Mouse (Mus musculus): Measurements from ENCODE around the gene Pqlc3. TPM values are rescaled to one million over a fixed set of nuclear protein-coding genes. Genes with fewer than 3 reads are reported as not detected.

The Pqlc3 gene
- polyA plus RNA-seq, 1 experiment = 23.4 TPM

DNA sequence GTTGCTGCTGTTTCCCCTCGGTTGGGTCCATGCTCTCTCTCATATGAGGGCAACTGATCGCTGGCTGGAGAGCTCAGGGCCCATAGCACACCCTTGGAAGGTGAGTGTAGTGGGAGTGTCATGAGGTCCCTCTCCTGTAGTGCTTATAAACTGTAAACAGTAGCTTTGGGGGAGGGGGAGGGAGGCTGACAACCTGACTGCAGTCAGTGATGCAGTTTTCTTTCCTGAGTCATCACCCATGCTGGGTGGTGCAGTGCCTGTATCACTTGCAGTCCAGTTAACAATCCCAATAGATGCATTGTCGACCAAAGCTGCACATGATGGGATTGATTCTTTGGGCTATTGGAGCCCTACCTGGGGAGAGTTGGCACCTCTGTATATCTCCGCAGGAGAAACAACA, 1.0 kb upstream of the Pqlc3 start:
- no peak for DNase-seq (ENCODE audit: low spot score)

DNA sequence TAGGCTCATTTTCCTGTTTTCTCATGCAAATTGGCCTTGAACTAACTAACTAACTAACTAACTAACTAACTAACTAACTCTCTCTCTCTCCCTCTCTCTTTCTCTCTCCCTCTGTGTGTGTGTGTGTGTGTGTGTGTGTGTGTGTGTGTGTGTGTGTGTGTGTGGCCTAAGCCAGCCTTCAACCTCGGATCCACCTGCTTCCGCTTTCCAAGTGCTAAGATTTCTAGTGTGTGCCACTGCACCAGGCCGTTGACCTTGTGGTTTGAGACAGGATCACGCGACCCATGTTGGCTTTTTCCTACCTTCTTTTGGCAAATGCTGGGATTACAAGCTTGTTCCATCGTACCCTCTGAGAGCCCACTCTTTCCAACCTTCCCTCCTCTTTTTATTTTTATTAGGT, 420 bp upstream of the Pqlc3 start:
- DNase-seq (ENCODE audit: low spot score) = no peak

DNA sequence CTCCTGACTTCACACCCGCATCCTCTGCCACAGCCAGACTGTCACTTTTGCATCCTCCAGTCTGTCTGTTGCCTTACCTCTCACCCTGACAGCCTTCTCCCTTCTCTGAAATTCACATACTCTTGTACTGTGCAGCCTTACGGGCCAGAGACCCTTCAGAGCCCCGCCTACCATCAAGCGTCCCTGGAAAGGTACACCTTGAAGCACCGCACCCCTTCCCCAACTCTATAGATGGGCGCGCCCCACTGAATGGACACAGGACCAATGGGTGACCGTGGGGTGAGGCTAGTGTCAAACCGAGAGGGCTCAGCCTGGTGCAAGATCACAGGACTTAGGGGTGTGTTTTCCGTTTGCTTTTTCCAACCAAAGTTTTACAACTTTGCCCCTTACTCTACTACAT, 1.1 kb downstream of the Pqlc3 start:
- DNase-seq (ENCODE audit: low spot score) = no peak

DNA sequence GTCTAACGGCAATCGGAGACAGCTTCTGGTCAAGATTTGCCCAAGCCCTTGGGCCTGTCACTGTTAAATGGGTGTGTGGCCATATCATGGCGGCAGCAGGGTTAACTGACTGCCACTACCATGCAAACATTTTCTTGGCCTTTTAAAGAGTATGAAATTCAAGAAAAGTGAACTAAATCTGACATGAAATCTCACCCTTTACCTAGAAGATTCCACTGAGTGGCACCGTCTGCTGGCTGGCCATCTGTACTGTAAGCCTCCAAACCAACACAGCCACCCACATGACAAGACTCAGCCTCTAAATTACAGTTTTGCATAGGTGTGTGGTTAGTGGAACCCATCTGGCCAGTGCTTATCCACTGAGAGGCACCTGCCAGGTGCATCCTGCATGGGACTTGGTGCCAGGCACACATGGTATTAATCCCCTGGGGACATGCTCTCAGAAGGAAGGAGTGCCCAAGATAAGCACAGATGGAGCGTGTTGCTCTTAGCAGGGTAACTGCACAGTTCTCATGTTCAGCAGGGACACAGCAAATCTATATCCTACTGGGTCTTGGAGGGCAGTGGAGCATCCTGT, 3.2 kb downstream of the Pqlc3 start:
- DNase-seq (ENCODE audit: low spot score) = no peak

DNA sequence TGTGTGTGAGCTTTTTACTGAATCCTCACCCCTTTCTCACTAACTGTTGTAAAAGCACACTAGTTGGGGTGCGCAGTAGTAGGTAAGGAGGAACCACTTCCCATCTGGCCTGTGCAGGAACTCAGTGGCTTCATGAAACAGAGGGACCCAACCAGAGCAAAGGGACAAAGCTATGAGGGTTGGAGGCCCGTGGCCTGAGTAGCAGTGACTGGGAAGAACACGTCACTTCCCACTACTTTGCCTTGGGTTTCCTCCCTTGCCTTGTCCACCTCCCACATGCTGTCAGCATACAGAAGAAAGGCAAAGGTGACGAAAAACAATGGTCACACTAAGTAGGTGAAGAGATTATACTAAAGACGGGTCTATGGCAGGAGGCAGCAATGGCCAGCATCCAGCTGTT, 3.9 kb downstream of the Pqlc3 start:
- DNase-seq (ENCODE audit: low spot score) = no peak

DNA sequence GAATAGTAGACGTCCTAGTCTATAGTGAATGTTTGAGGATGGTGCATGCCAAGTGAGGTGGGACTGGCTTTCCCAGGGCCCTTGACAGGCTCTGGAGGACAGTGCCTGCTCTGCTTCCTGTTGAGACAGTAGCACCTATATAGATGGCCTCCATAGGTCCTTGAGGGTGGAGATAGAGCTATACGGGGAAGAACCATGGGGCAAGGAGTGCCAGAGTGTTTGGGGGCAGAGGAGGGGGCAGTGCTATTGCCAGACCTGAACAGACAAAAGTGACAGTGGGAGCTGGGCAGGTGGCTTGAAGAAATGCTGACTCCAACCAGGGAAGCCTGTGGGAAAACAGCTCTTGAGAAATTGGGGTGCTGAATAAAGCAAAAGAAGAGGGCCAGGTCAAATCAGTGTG, 5.9 kb downstream of the Pqlc3 start:
- DNase-seq (ENCODE audit: low spot score) = no peak

DNA sequence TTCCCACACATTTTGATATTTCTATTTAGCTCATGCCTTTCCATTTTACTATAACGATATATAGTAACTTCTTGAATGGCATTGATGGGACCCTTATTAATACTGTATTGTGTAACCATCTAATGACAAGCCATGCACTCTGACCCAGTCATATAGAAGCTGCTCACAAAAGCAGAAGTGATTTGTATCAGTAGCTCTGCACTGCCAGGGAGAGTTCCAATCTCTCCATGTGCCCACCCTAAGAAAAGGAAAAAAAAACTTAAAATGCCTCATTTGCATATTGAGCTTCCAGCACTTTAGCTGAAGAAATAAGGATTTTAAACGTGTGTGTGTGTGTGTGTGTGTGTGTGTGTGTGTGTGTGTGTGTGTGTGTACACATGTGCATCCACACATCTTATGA, 7.9 kb downstream of the Pqlc3 start:
- DNase-seq (ENCODE audit: low spot score) = no peak

DNA sequence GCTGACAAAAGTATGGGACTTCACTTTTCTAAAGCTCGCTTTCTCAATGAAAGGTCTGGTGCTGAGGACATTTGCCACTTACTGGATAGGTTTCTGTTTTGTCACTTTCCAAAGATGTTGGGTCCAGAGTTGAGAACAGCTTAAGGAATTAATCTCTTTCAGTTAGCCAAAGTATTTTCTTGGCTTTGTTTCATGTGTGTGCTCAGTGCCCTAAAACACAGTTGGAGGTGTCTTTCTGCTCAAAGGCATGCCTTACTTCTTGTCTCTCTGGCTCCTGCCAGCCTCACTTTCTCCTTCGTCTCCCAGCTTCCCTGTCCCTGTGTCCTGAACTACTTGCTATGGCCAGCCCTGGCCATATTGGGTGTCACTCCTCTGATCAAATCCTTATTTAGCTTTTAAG, 8.8 kb downstream of the Pqlc3 start:
- DNase-seq (ENCODE audit: low spot score) = no peak

DNA sequence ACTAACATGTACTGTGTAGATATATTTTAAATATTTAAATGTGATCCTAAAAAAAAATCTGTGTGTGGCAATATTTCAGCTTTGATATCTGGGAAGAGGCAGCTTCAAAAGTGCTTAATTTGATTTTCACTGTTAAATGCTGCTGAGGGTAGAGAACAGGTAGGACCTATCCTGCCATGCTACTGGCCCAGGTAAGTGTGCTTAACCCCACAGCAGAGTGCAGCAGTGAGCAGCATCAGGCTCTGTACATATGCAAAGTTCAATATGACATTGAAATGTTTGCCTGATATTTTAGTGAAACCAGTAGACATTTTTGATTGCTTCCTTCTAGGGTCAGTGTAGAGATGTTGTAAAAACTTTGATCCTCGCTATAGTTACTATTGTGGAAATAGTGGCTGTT, 14.4 kb downstream of the Pqlc3 start:
- no peak for DNase-seq (ENCODE audit: low spot score)

DNA sequence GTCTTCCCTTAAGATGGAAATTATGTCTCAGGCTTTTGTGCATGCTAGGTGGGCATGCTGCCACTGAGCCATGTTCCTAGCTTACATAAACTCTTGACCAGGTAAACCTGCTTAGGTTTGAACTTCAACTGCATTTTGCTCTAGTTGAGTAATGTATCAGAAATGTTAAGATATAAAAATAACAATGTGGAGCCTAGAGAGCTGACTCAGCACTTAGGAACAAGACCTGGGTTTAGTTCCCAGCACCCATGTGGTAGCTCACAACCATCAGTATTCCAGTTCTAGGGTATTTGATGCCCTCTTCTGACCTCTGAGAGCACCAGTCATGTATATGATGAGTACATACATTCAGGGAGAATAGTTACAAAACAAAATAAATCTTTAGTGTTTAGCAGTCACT, 23.1 kb downstream of the Pqlc3 start:
- no peak for DNase-seq (ENCODE audit: low spot score)

DNA sequence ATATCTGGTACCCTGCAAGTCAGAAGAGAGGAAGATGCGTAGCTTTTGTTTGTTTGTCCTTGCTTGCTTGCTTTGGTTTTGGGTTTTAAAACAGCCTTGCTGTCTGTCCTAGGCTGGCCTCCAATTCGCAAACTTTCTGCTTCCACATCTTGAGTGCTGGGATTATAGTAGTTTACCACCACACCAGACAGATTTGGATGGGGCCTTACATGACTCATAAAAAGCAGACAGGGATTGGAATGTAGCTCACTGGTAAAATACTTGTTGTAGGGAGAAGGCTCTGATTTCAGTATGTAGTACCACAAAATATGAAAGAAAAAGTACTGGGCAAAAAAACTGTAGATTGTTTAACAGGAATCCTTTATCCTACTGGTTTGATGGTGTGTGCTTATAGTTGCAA, 33.4 kb downstream of the Pqlc3 start:
- DNase-seq (ENCODE audit: low spot score) = no peak

DNA sequence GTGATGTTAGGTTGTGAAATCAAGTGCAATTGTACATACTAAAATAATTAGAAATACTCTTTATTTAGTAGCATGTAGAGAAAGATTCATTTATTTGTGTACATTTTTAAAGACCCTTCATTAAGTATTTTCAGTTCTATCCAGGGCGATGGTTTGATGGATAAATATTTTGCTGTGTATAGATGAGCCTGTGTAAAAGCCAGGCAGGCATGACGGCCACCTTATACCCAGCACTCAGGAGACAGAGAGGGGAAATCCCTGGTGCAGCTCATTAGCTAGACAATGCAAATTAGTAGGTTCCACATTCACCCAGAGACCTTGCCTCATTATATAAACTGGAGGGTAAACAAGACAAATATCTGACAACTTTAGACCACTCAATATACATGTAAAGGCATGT, 36.9 kb downstream of the Pqlc3 start:
- DNase-seq (ENCODE audit: low spot score) = no peak

DNA sequence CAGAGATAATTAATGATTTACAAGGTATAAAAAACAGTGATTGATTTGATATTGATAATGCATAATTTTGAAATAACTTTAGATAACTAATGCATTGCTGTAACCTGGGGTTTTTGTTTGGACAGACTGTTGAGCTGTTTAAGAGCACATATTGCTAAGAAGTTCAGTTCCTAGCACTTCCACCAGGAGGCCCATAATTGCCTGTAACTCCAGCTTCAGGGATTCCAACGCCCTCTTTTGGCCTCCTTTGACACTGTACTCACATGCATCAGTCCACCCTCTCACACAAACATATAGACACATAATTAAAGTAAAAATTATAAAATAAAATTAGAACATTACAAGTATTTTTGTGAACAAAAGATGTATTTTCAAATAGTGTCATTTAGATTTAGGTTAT, 41.4 kb downstream of the Pqlc3 start:
- no peak for DNase-seq (ENCODE audit: low spot score)

DNA sequence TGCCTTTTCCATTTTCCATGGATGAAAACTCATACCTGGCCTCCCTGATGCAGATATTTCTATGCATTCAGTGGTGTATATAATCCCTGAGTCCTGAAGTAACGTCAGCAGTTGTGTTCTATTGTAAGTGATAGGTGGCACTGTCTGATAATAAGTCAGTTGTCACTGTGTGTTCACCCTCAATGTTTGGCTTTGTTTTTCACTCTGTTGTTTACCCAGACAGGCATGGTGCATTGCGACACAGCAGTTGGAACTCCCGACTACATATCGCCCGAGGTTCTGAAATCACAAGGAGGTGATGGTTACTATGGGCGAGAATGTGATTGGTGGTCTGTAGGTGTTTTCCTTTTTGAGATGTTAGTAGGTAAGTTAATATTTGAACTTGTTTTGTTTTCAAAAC, 52.0 kb downstream of the Pqlc3 start:
- no peak for DNase-seq (ENCODE audit: low spot score)

DNA sequence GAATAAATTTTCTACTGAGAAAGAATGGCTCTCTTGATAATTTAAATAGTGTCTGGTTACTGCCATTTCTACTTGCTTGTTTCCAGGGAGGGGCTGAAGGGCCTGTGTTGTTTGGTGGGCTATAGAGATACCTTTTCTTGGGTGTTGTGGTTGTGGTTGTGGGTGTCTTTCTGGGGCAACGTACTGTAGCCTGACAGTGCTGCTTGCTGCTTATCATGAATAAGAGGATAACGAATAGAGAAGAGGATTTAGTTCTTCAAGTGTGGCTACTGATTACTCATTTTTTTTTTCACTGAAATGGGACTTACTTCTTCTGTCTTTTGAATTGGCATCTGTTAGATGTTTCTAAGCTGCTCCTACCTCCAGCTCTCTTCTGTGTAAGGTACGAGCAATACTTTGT, 58.2 kb downstream of the Pqlc3 start:
- no peak for DNase-seq (ENCODE audit: low spot score)

Other genes starting within 250 kb of the Pqlc3 start
- 0.29 and 0.35 TPM in 2 replicates for gene Greb1, start 199.5 kb downstream of the Pqlc3 start, polyA plus RNA-seq (2012; rRNA removed)
- gene E2f6, start 189.4 kb downstream of the Pqlc3 start, polyA plus RNA-seq (2012; rRNA removed) = 26.5 and 27.9 TPM in 2 replicates
- 42.1 and 52.0 TPM in 2 replicates for gene Rock2, start 105.5 kb downstream of the Pqlc3 start, polyA plus RNA-seq (2012; rRNA removed)
- 0.07 and 0.47 TPM in 2 replicates for gene 2410004P03Rik, start 11.3 kb upstream of the Pqlc3 start, polyA plus RNA-seq (2012; rRNA removed)
- 64.0 and 68.7 TPM in 2 replicates for gene Kcnf1, start 176.5 kb upstream of the Pqlc3 start, polyA plus RNA-seq (2012; rRNA removed)